Mouse (Mus musculus): Measurements from ENCODE around the gene Vmn1r210. TPM values are rescaled to one million over a fixed set of nuclear protein-coding genes. Genes with fewer than 3 reads are reported as not detected.
"Not testable (repeated sequence)": the region's sequence is repeated elsewhere in the genome, so short reads cannot be mapped to it uniquely, and the experiment has no call there.

The Vmn1r210 gene
- total RNA-seq (2021): not detected
- long read RNA-seq: 0 reads

DNA sequence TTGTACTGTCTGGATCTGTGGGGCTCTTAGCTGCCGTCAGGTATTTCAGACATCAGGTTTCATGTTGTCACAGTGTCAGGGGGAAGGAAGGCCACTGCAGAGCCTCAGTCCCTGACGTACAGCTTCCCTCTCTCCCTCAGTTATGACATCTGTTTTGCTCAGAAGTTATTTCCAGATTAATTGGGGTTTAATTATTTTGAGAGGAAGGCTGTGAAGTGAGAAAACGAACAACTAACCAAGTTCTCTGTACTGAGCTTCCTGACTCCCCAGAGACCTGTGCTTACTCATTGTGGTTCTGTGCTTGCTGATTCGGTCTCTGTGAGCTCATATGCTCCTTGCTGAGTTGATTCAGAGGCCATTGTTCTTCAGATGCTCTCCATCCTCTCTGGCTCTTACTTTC is at the start of gene Vmn1r210:
TSS of gene Vmn1r210 (minus strand) at position 101 of the 400 bp plus-strand sequence.
- no peak for DNase-seq (ENCODE audit: low spot score in 2 of 2)

DNA sequence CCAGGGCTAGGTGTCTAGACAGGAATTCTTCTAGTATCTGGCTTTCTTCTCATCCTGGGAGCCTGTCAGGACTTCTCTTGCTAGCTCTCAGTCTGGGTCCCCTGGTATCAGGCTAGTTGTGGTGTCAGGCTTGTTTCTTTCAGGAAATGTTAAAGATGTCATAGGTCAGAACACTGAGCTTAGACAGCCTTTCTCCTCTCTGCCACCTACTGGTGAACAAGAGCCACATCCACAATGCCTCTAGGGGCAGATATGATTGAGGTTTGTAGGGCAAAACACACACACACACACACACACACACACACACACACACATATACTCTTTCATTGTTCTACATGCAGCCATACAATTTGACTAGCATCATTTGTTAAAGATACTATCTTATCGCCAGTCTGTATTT is 48.1 kb upstream of the Vmn1r210 start:
- no peak for DNase-seq (ENCODE audit: low spot score in 2 of 2)

DNA sequence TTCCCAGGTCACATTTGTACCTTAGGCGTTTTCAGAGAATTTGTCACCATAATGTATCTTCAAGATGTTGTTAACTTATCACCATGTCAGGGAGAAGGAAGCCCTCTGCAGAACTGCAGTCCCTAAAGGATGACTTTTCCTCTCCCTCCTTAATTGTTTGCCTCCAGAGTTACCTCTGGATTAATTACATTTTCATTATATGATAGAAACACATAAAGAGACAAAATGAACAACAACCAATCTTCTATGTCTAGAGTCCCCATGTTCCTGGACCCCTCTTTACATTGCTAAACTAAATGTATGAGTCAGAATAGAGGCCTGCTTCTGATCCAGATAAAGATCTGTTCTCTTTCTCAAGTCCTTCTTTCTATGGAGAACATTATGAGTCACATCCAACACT is 26.3 kb upstream of the Vmn1r210 start, which contains the start of gene Vmn1r211:
TSS of gene Vmn1r211 (minus strand) at position 101 of the 400 bp plus-strand sequence.
- DNase-seq (ENCODE audit: low spot score in 2 of 2): no peak

- no peak for DNase-seq (ENCODE audit: low spot score in 2 of 2)
Measured at GRCm38 (mm10) chr13:22854760-22855159, 23.6 kb upstream of the Vmn1r210 start.

- DNase-seq (ENCODE audit: low spot score in 2 of 2): no peak
Measured at GRCm38 (mm10) chr13:22846798-22847197, 15.7 kb upstream of the Vmn1r210 start.

- DNase-seq (ENCODE audit: low spot score in 2 of 2): not testable (repeated sequence)
Measured at GRCm38 (mm10) chr13:22844304-22844703, 13.2 kb upstream of the Vmn1r210 start.

DNA sequence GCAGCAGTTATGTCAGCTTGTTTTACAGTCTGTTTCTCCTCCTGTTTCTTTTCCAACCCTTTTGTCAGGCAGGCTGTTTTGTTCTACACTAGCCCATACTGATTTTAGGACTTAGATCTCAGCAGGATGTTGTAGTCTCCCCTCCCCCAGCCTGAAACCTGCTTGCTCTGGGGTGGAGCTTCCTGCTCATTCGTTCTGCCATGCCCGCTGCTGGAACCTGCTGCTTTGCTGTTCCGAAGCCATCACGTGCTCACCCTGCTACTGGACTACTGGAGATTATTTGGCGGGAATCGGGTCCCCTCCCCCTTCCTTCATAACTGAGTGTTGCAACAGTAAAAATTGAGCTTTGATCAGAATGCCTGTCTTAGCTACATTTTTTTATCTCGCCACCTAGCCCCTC is 1.8 kb downstream of the Vmn1r210 start:
- DNase-seq (ENCODE audit: low spot score in 2 of 2): not testable (repeated sequence)

DNA sequence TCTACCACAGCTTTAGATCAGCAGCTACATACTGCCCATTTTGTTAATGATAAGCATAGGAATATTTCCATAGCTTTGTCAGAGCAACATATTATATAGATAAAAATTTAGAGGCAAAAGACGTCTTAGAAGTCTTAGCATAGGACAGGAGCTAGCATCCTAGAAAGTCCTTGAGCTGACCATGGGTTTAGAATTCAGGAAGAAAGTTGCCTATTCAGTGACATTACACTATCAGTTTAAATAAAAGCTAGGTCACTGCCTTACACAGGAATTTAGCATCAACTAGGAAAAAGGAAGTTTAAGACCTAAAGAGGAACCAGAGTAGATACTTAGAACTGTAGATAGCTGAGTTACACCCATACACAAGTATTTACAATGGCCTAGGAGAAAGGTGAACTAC is 9.5 kb downstream of the Vmn1r210 start:
- DNase-seq (ENCODE audit: low spot score in 2 of 2): not testable (repeated sequence)

DNA sequence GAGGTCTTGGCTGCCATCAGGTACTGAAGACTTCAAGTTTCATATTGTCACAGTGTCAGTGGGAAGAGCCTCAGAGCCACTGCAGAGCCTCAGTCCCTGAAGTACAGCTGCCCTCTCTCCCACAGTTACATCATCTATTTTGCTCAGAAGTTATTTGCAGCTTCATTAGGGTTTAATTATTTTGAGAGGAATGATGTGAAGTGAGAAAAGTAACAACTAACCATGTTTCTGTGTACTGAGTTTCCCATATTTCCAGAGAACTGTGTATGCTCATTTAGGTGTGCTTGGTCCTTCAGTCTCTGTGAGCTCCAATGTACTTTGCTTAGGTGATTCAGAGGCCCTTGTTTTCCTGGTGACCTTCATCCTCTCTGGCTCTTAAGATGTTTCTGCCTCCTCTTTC is 21.6 kb downstream of the Vmn1r210 start, which contains the start of gene Vmn1r209:
TSS of gene Vmn1r209 (minus strand) at position 101 of the 400 bp plus-strand sequence.
- not testable (repeated sequence) for DNase-seq (ENCODE audit: low spot score in 2 of 2)

DNA sequence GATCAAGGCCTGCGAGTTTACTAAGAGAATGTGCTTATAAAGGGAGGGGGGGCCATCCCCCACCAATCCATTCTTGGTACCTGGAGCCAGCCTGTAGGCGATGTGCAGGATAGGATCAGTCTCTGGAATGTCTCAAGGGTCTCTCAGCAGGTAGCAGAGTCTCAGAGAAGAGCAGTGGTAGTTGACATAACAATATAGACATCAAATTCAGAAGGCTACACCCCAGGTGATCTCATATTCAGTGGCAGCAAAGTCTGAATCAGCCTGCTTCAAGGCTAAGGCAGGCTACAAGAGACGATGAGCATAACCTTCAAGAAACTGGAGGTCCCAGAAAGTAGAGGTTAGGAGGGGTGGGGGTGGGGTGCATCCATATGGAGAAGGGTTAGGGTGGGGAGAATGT is 43.1 kb downstream of the Vmn1r210 start:
- not testable (repeated sequence) for DNase-seq (ENCODE audit: low spot score in 2 of 2)

- not testable (repeated sequence) for DNase-seq (ENCODE audit: low spot score in 2 of 2)
Measured at GRCm38 (mm10) chr13:22784159-22784558, 47.0 kb downstream of the Vmn1r210 start.

GRCm38 (mm10) chr13:22777300-22777699 is 53.8 kb downstream of the Vmn1r210 start, which contains the start of gene Vmn1r208:
Gene Vmn1r208 (minus strand): TSS chr13:22777400.
- DNase-seq (ENCODE audit: low spot score in 2 of 2): not testable (repeated sequence)

Other genes starting within 250 kb of the Vmn1r210 start
- gene Vmn1r205, start 238.3 kb downstream of the Vmn1r210 start, total RNA-seq (2021): not detected
- gene Vmn1r206, start 207.1 kb downstream of the Vmn1r210 start, total RNA-seq (2021): not detected
- gene Vmn1r207-ps, start 101.7 kb downstream of the Vmn1r210 start, total RNA-seq (2021): under 1 TPM; 0.18 to 0.20 TPM
- gene Vmn1r208, start 53.9 kb downstream of the Vmn1r210 start, total RNA-seq (2021): not detected
- not detected for gene Vmn1r209, start 21.7 kb downstream of the Vmn1r210 start, total RNA-seq (2021)
- not detected for gene Vmn1r211, start 26.2 kb upstream of the Vmn1r210 start, total RNA-seq (2021)
- gene Vmn1r212, start 52.9 kb upstream of the Vmn1r210 start, total RNA-seq (2021): not detected
- gene Vmn1r213, start 176.3 kb upstream of the Vmn1r210 start, total RNA-seq (2021): not detected
- gene Vmn1r214, start 199.1 kb upstream of the Vmn1r210 start, total RNA-seq (2021): not detected
- gene Vmn1r215, start 236.7 kb upstream of the Vmn1r210 start, total RNA-seq (2021): not detected

Data from layer of hippocampus, postnatal 10 days (tissue).